Mouse (Mus musculus) E14TG2a.4 (cell line): ENCODE results near the gene Ahnak2.

Experiments
- CTCF ChIP-seq: conservative IDR thresholded peaks from 2 replicates; pipeline ENCODE4 v1.5.1; 2014; ENCODE audit warnings: low read length
- NANOG ChIP-seq: IDR thresholded peaks from 2 replicates; pipeline ENCODE4 v1.6.1; 2014; ENCODE audit warnings: borderline replicate concordance, low read length, mixed read lengths
- POU5F1 ChIP-seq: IDR thresholded peaks from 2 replicates; pipeline ENCODE4 v1.6.1; 2014; ENCODE audit warnings: low read length, borderline replicate concordance

- TF ChIP-seq CTCF (no peak), POU5F1 (no peak), NANOG (no peak)
Measured at GRCm38 (mm10) chr12:112746461-112746807, 56.0 kb downstream of the Ahnak2 start.
